Comparison of ENCODE assay signal across 19 mouse cellular contexts in genomic region chr9:57660501-57660900, GRCm38 (mm10). TPM values are rescaled to one million over a fixed set of nuclear protein-coding genes. Genes with fewer than 3 reads are reported as not detected.
DNase-seq lines count a peak whose midpoint lies in the region; ATAC-seq and TF ChIP-seq lines count a peak whose summit lies in the region.
"Had no signal": no experiment of that assay in that cellular context is flagged by ENCODE, and none has a peak within 500 bp of the region (broad histone marks: within the 10 kb centered on the region; RNA-seq: fewer than 3 reads in every experiment).

No protein-coding gene starts in this region.

- no peaks in the 10 kb centered on the region; a peak in 1 of 4 replicates for H3K27me3 ChIP-seq in MEL (ENCODE audit: control insufficient read depth in 1 of 2, insufficient read depth in 2 of 2, low read length in 2 of 2)
- H3K27me3 ChIP-seq in intestine, postnatal 0 days (replicated peaks; ENCODE audit: control insufficient read depth, insufficient read depth, low read length): no peaks in the 10 kb centered on the region
- H3K27me3 ChIP-seq in liver, postnatal 0 days (ENCODE audit: insufficient read depth, low read length): no peaks in the 10 kb centered on the region
- H3K27me3 ChIP-seq: heart, embryonic 15.5 days; hindbrain, embryonic 12.5 days had no signal

- no peak overlapping the region for H3K4me2 ChIP-seq in intestine, postnatal 0 days (replicated peaks; ENCODE audit: low read depth)
- 0 out of 2 replicates have a peak overlapping the region, but pooled peaks have one; percentile 13 for H3K4me2 ChIP-seq in liver, postnatal 0 days (ENCODE audit: low read depth, low read length)
- H3K4me2 ChIP-seq: heart, embryonic 15.5 days; hindbrain, embryonic 12.5 days had no signal

- no peak for TF ChIP-seq CTCF in MEL (IDR thresholded peaks at IDR 0.05 in 2 of 3, conservative IDR thresholded peaks at IDR 0.05 in 1 of 3; ENCODE audit: control insufficient read depth in 1 of 3, insufficient read depth in 1 of 3, low read depth in 2 of 3, low read length in 3 of 3, poor library complexity in 1 of 3, severe bottlenecking in 1 of 3)
- TF ChIP-seq CTCF in intestine, postnatal 0 days (IDR thresholded peaks at IDR 0.05; ENCODE audit: low read depth): no peak
- no peak for TF ChIP-seq CTCF in liver, postnatal 0 days (IDR thresholded peaks at IDR 0.05; ENCODE audit: low read depth)
- TF ChIP-seq CTCF in left cerebral cortex, adult 2 months (IDR thresholded peaks at IDR 0.05): no peak

- no peak for TF ChIP-seq RAD21 in MEL (IDR thresholded peaks at IDR 0.05; ENCODE audit: low read depth, low read length)

- peaks cover 5 to 12% of the 10 kb centered on the region in 2 experiments; a peak in 3 of 4 replicates for H3K4me1 ChIP-seq in MEL (ENCODE audit: control insufficient read depth in 1 of 2, insufficient read depth in 2 of 2, low read length in 2 of 2)
- H3K4me1 ChIP-seq in intestine, postnatal 0 days (replicated peaks; ENCODE audit: control insufficient read depth, insufficient read depth, low read length): no peaks in the 10 kb centered on the region
- peaks cover 7% of the 10 kb centered on the region for H3K4me1 ChIP-seq in liver, postnatal 0 days (ENCODE audit: insufficient read depth)

- WGBS in intestine, postnatal 0 days: 56% methylated on average over 6 of the region's 6 CpGs
- 45% methylated on average over 6 of the region's 6 CpGs for WGBS in liver, postnatal 0 days (ENCODE audit: insufficient replicate concordance)

- no peak overlapping the region for H3K27ac ChIP-seq in MEL (ENCODE audit: control insufficient read depth, low read depth, low read length)
- H3K27ac ChIP-seq in intestine, postnatal 0 days (ENCODE audit: low read depth, low read length): no peak overlapping the region
- peak overlapping the region; percentile 0; the same call in 1 of the 2 replicates for H3K27ac ChIP-seq in liver, postnatal 0 days (ENCODE audit: low read depth)
- no peak overlapping the region for H3K27ac ChIP-seq in left cerebral cortex, adult 2 months
- H3K27ac ChIP-seq: heart, embryonic 15.5 days; hindbrain, embryonic 12.5 days; macrophage had no signal

- peak overlapping the region; percentile 34; the same call in 1 of the 2 replicates for H3K9ac ChIP-seq in MEL (ENCODE audit: control insufficient read depth, low read depth, low read length, poor library complexity, severe bottlenecking)
- no peak overlapping the region for H3K9ac ChIP-seq in intestine, postnatal 0 days (ENCODE audit: low read depth, low read length)
- no peak overlapping the region; the same call in 1 of the 2 replicates for H3K9ac ChIP-seq in liver, postnatal 0 days (replicated peaks)
- H3K9ac ChIP-seq: heart, embryonic 15.5 days; hindbrain, embryonic 12.5 days had no signal

- 0 out of 2 replicates have a peak, but pooled peaks have one; percentile 14 for ATAC-seq in intestine, postnatal 0 days
- peak; percentile 55 for ATAC-seq in liver, postnatal 0 days
- ATAC-seq: Patski had no signal

- peaks cover 0 to 11% of the 10 kb centered on the region in 2 experiments; a peak in 2 of 4 replicates for H3K36me3 ChIP-seq in MEL (ENCODE audit: control insufficient read depth in 1 of 2, insufficient read depth in 2 of 2, low read length in 2 of 2)
- H3K36me3 ChIP-seq in intestine, postnatal 0 days (ENCODE audit: control insufficient read depth, insufficient read depth): no peaks in the 10 kb centered on the region
- H3K36me3 ChIP-seq in liver, postnatal 0 days (replicated peaks; ENCODE audit: insufficient read depth, low read length): no peaks in the 10 kb centered on the region
- H3K36me3 ChIP-seq: heart, embryonic 15.5 days; hindbrain, embryonic 12.5 days had no signal

- TF ChIP-seq POLR2A in MEL (IDR thresholded peaks at IDR 0.05; ENCODE audit: control insufficient read depth in 1 of 2, insufficient read depth in 1 of 2, low read depth in 1 of 2, low read length in 2 of 2, poor library complexity in 1 of 2): no peak

- DNase-seq in kidney, adult 11 months: peak; percentile 35
- no peak for DNase-seq in kidney, postnatal 10 days
- peak; percentile 42 for DNase-seq in MEL (ENCODE audit: low read depth, low spot score)
- peak; percentile 40 for DNase-seq in liver, postnatal 0 days
- no peak for DNase-seq in left cerebral cortex, adult 2 months (ENCODE audit: extremely low spot score in 1 of 2, low spot score in 2 of 2)
- no peak for DNase-seq in urinary bladder, postnatal 4 days (ENCODE audit: low spot score in 2 of 2)
- no peak for DNase-seq in left cerebral cortex, postnatal 25 days (ENCODE audit: low spot score in 2 of 2)

- no peaks in the 10 kb centered on the region for H3K9me3 ChIP-seq in MEL (replicated peaks; ENCODE audit: insufficient read depth, low read length)
- H3K9me3 ChIP-seq in intestine, postnatal 0 days (ENCODE audit: control insufficient read depth): no peaks in the 10 kb centered on the region
- no peaks in the 10 kb centered on the region for H3K9me3 ChIP-seq in liver, postnatal 0 days (ENCODE audit: low read length)
- H3K9me3 ChIP-seq: heart, embryonic 15.5 days; hindbrain, embryonic 12.5 days had no signal

- H3K4me3 ChIP-seq in MEL (ENCODE audit: control insufficient read depth in 1 of 2, insufficient read depth in 1 of 2, low read depth in 2 of 2, low read length in 2 of 2): peak overlapping the region in 1 of 2 experiments; percentile 5; a peak in 1 of 4 replicates
- no peak overlapping the region for H3K4me3 ChIP-seq in intestine, postnatal 0 days (ENCODE audit: low read depth, low read length)
- H3K4me3 ChIP-seq in liver, postnatal 0 days (ENCODE audit: low read depth, low read length): no peak overlapping the region
- no peak overlapping the region for H3K4me3 ChIP-seq in left cerebral cortex, adult 2 months
- H3K4me3 ChIP-seq: heart, embryonic 15.5 days; hindbrain, embryonic 12.5 days had no signal

- intact Hi-C loops in left cerebral cortex, adult 2 months (cut with DNase I): loop anchor here (10.0 kb wide), 1 partner anchor 184 kb away; no protein-coding TSS in a partner anchor
- intact Hi-C loops in left cerebral cortex, postnatal 25 days (cut with DNase I): loop anchor here (1.0 kb wide), 1 partner anchor 84 kb away; no protein-coding TSS in a partner anchor

- H3K79me2 ChIP-seq in MEL (ENCODE audit: control insufficient read depth, insufficient read depth, low read length, poor library complexity): no peaks in the 10 kb centered on the region

- peak; percentile 16 to 72; a peak in 3 of 4 replicates for TF ChIP-seq EP300 in MEL (IDR thresholded peaks at IDR 0.05; ENCODE audit: low read depth in 1 of 2, low read length in 2 of 2)
- peak; percentile 90 for TF ChIP-seq EP300 in liver, postnatal 0 days (IDR thresholded peaks at IDR 0.05; ENCODE audit: low read depth)

TF ChIP-seq in MEL, 35 proteins besides CTCF, POLR2A, EP300 and RAD21 (continues in another document):
- TF ChIP-seq SIN3A (IDR thresholded peaks at IDR 0.05; ENCODE audit: low read length) (peak; percentile 30; the same call in 1 of the 2 replicates), JUND (IDR thresholded peaks at IDR 0.05; ENCODE audit: low read depth, low read length) (no peak), MAX (IDR thresholded peaks at IDR 0.05; ENCODE audit: low read length) (no peak), USF1 (IDR thresholded peaks at IDR 0.05; ENCODE audit: low read depth, low read length) (no peak), RCOR1 (IDR thresholded peaks at IDR 0.05; ENCODE audit: low read depth, low read length) (0 out of 2 replicates have a peak, but pooled peaks have one; percentile 43)

RNA-seq across cellular contexts. Expression of gene Csk, which starts 7.1 kb away (rescaled TPM):
- 213 and 215 TPM in 2 replicates for total RNA-seq in MEL (2012; rRNA removed)
- polyA plus RNA-seq in MEL (2012; ENCODE audit: insufficient read depth in 1 of 2, insufficient read length in 2 of 2, low read depth in 1 of 2, low replicate concordance in 2 of 2, missing spikeins in 1 of 2): 100 to 1,000 TPM in 1 of 2 experiments, not detected in 1; 338 TPM
- 18.7 and 21.9 TPM in 2 replicates for polyA plus RNA-seq in intestine, postnatal 0 days (2015; fragmentation: Nextera tagmentation; extraction: Ambion mirVana)
- 13.6 and 15.5 TPM in 2 replicates for polyA plus RNA-seq in liver, postnatal 0 days (2015; fragmentation: Nextera tagmentation; extraction: Ambion mirVana)
- total RNA-seq in left cerebral cortex, adult 2 months (2021): 10 to 100 TPM; 32.9 to 39.6 TPM
- 10 to 100 TPM; 35.8 to 37.8 TPM for total RNA-seq in left cerebral cortex, postnatal 25 days (2021)

RNA-seq across cellular contexts. Expression of gene Cyp1a2, which starts 23.0 kb away (rescaled TPM):
- total RNA-seq in MEL (2012; rRNA removed): not detected in 2 replicates
- not detected for polyA plus RNA-seq in MEL (2012; ENCODE audit: insufficient read depth in 1 of 2, insufficient read length in 2 of 2, low read depth in 1 of 2, low replicate concordance in 2 of 2, missing spikeins in 1 of 2)
- polyA plus RNA-seq in intestine, postnatal 0 days (2015; fragmentation: Nextera tagmentation; extraction: Ambion mirVana): not detected in 2 replicates
- 19.9 and 30.7 TPM in 2 replicates for polyA plus RNA-seq in liver, postnatal 0 days (2015; fragmentation: Nextera tagmentation; extraction: Ambion mirVana)
- not detected for total RNA-seq in left cerebral cortex, adult 2 months (2021)
- not detected for total RNA-seq in left cerebral cortex, postnatal 25 days (2021)
- total RNA-seq: gastrocnemius, adult 18-20 months; granulocyte monocyte progenitor cell, adult 5-6 weeks; left cerebral cortex, postnatal 10 days had no signal
- polyA plus RNA-seq: embryonic facial prominence, embryonic 14.5 days; forebrain, embryonic 16.5 days; heart, embryonic 15.5 days; hindbrain, embryonic 12.5 days; macrophage; midbrain, embryonic 16.5 days; neural tube, embryonic 11.5 days; Patski had no signal

RNA-seq across cellular contexts. Expression of gene Cyp1a1, which starts 27.2 kb away (rescaled TPM):
- total RNA-seq in MEL (2012; rRNA removed): 0.04 and 0.07 TPM in 2 replicates
- under 1 TPM in 1 of 2 experiments, not detected in 1; 0.26 TPM for polyA plus RNA-seq in MEL (2012; ENCODE audit: insufficient read depth in 1 of 2, insufficient read length in 2 of 2, low read depth in 1 of 2, low replicate concordance in 2 of 2, missing spikeins in 1 of 2)
- polyA plus RNA-seq in intestine, postnatal 0 days (2015; fragmentation: Nextera tagmentation; extraction: Ambion mirVana): 0.05 and 0.09 TPM in 2 replicates
- 2.2 and 4.3 TPM in 2 replicates for polyA plus RNA-seq in liver, postnatal 0 days (2015; fragmentation: Nextera tagmentation; extraction: Ambion mirVana)
- total RNA-seq in left cerebral cortex, adult 2 months (2021): under 1 TPM; 0.16 TPM
- under 1 TPM in 1 of 2 experiments, not detected in 1; 0.14 TPM for total RNA-seq in left cerebral cortex, postnatal 25 days (2021)
- total RNA-seq: granulocyte monocyte progenitor cell, adult 5-6 weeks had no signal
- polyA plus RNA-seq: heart, embryonic 15.5 days; hindbrain, embryonic 12.5 days; macrophage; neural tube, embryonic 11.5 days; Patski had no signal

RNA-seq across cellular contexts. Expression of gene Lman1l, which starts 39.9 kb away (rescaled TPM):
- total RNA-seq in MEL (2012; rRNA removed): 0.08 TPM in 1 of 2 replicates, not detected in the other
- polyA plus RNA-seq in MEL (2012; ENCODE audit: insufficient read depth in 1 of 2, insufficient read length in 2 of 2, low read depth in 1 of 2, low replicate concordance in 2 of 2, missing spikeins in 1 of 2): under 1 TPM in 1 of 2 experiments, not detected in 1; 0.11 TPM
- not detected in 2 replicates for polyA plus RNA-seq in intestine, postnatal 0 days (2015; fragmentation: Nextera tagmentation; extraction: Ambion mirVana)
- polyA plus RNA-seq in liver, postnatal 0 days (2015; fragmentation: Nextera tagmentation; extraction: Ambion mirVana): not detected in 2 replicates
- not detected for total RNA-seq in left cerebral cortex, adult 2 months (2021)
- not detected for total RNA-seq in left cerebral cortex, postnatal 25 days (2021)
- total RNA-seq: gastrocnemius, adult 18-20 months; granulocyte monocyte progenitor cell, adult 5-6 weeks; left cerebral cortex, postnatal 10 days had no signal
- polyA plus RNA-seq: embryonic facial prominence, embryonic 14.5 days; forebrain, embryonic 16.5 days; heart, embryonic 15.5 days; hindbrain, embryonic 12.5 days; macrophage; midbrain, embryonic 16.5 days; neural tube, embryonic 11.5 days had no signal

RNA-seq across cellular contexts. Expression of gene Edc3, which starts 47.8 kb away (rescaled TPM):
- 7.2 and 8.0 TPM in 2 replicates for total RNA-seq in MEL (2012; rRNA removed)
- 10 to 100 TPM in 1 of 2 experiments, not detected in 1; 25.7 TPM for polyA plus RNA-seq in MEL (2012; ENCODE audit: insufficient read depth in 1 of 2, insufficient read length in 2 of 2, low read depth in 1 of 2, low replicate concordance in 2 of 2, missing spikeins in 1 of 2)
- 12.3 and 14.2 TPM in 2 replicates for polyA plus RNA-seq in intestine, postnatal 0 days (2015; fragmentation: Nextera tagmentation; extraction: Ambion mirVana)
- polyA plus RNA-seq in liver, postnatal 0 days (2015; fragmentation: Nextera tagmentation; extraction: Ambion mirVana): 9.9 and 13.2 TPM in 2 replicates
- total RNA-seq in left cerebral cortex, adult 2 months (2021): 10 to 100 TPM; 13.8 to 14.2 TPM
- 10 to 100 TPM; 12.9 to 13.5 TPM for total RNA-seq in left cerebral cortex, postnatal 25 days (2021)

Comparison
In these comparisons a context has a peak if more than half of its experiments do, and no peak if none do; other contexts are left out.
1. DNase-seq: peak in kidney, adult 11 months (single experiment), MEL (single experiment) and liver, postnatal 0 days (single experiment); none in kidney, postnatal 10 days (single experiment), left cerebral cortex, adult 2 months (0 of 2), urinary bladder, postnatal 4 days (0 of 2) and left cerebral cortex, postnatal 25 days (0 of 2).